ENCODE assay signal across 13 mouse cellular contexts in genomic region chr6:86420491-86420890, GRCm38 (mm10). TPM values are rescaled to one million over a fixed set of nuclear protein-coding genes. Genes with fewer than 3 reads are reported as not detected.
A peak's percentile ranks its signal among the peaks of the same experiment; 100 is the strongest.
DNase-seq lines count a peak whose midpoint lies in the region; ATAC-seq and TF ChIP-seq lines count a peak whose summit lies in the region.
"Had no signal": no experiment of that assay in that cellular context is flagged by ENCODE, and none has a peak within 500 bp of the region (broad histone marks: within the 10 kb centered on the region; RNA-seq: fewer than 3 reads in every experiment).

No protein-coding gene starts in this region.

- DNase-seq in gastrocnemius, adult 2 months: no peak
- no peak for DNase-seq in gastrocnemius, postnatal 4 days (ENCODE audit: low spot score in 2 of 2)
- DNase-seq in neural tube, embryonic 11.5 days (ENCODE audit: low spot score): peak; percentile 45
- DNase-seq in embryo, embryonic 10.5 days (ENCODE audit: low spot score): peak; percentile 54
- no peak for DNase-seq in thymus, postnatal 10 days (ENCODE audit: low spot score in 2 of 2)
- DNase-seq in forebrain, embryonic 14.5 days (ENCODE audit: low spot score): no peak
- DNase-seq: cerebellum, postnatal 25 days; gastrocnemius, postnatal 25 days; kidney, adult 18-20 months; liver, embryonic 13.5 days had no signal

- intact Hi-C loops in gastrocnemius, adult 2 months (cut with DNase I): no loop called here

- peak; percentile 43 for TF ChIP-seq CTCF in gastrocnemius, adult 2 months (IDR thresholded peaks at IDR 0.05)
- TF ChIP-seq CTCF in small intestine, adult 2 months (IDR thresholded peaks at IDR 0.05; ENCODE audit: extremely low read depth, insufficient read length, insufficient replicate concordance, low read depth, low read length): peak; percentile 33; the same call in 1 of the 2 replicates

- 79% methylated on average over 6 of the region's 6 CpGs for whole genome bisulfite sequencing in neural tube, embryonic 11.5 days
- WGBS in neural tube, embryonic 15.5 days: 74% methylated on average over 6 of the region's 6 CpGs
- WGBS in small intestine, adult 2 months: 82% methylated on average over 6 of the region's 6 CpGs
- 73% methylated on average over 6 of the region's 6 CpGs for WGBS in forebrain, embryonic 14.5 days

- H3K27me3 ChIP-seq in neural tube, embryonic 11.5 days (ENCODE audit: control insufficient read depth, insufficient read depth, low read length): no peaks in the 10 kb centered on the region
- no peaks in the 10 kb centered on the region for H3K27me3 ChIP-seq in neural tube, embryonic 15.5 days (replicated peaks)
- H3K27me3 ChIP-seq in small intestine, adult 2 months (ENCODE audit: control insufficient read depth, insufficient read depth, low read length): no peaks in the 10 kb centered on the region
- no peaks in the 10 kb centered on the region for H3K27me3 ChIP-seq in forebrain, embryonic 14.5 days (replicated peaks; ENCODE audit: control insufficient read depth, insufficient read depth, low read length)
- H3K27me3 ChIP-seq: liver, embryonic 13.5 days had no signal

- H3K9ac ChIP-seq in neural tube, embryonic 11.5 days (ENCODE audit: low read length): no peak overlapping the region
- H3K9ac ChIP-seq in neural tube, embryonic 15.5 days (replicated peaks): no peak overlapping the region
- H3K9ac ChIP-seq in forebrain, embryonic 14.5 days (ENCODE audit: low read length): no peak overlapping the region
- H3K9ac ChIP-seq: liver, embryonic 13.5 days had no signal

- H3K36me3 ChIP-seq in neural tube, embryonic 11.5 days (ENCODE audit: control insufficient read depth, insufficient read depth, low read length): peaks cover 13% of the 10 kb centered on the region
- H3K36me3 ChIP-seq in neural tube, embryonic 15.5 days: peaks cover 75% of the 10 kb centered on the region
- H3K36me3 ChIP-seq in small intestine, adult 2 months (ENCODE audit: control insufficient read depth, insufficient read depth, low read length): peaks cover 55% of the 10 kb centered on the region
- H3K36me3 ChIP-seq in forebrain, embryonic 14.5 days (ENCODE audit: control insufficient read depth, insufficient read depth, low read length): peaks cover 82% of the 10 kb centered on the region

- H3K27ac ChIP-seq in gastrocnemius, adult 2 months: no peak overlapping the region
- H3K27ac ChIP-seq in neural tube, embryonic 11.5 days (ENCODE audit: low read depth, low read length): no peak overlapping the region
- no peak overlapping the region for H3K27ac ChIP-seq in neural tube, embryonic 15.5 days (replicated peaks)
- no peak overlapping the region for H3K27ac ChIP-seq in small intestine, adult 2 months (ENCODE audit: insufficient read depth, low read depth, low read length)
- H3K27ac ChIP-seq in forebrain, embryonic 14.5 days (ENCODE audit: low read depth, low read length): no peak overlapping the region
- H3K27ac ChIP-seq: liver, embryonic 13.5 days had no signal

- TF ChIP-seq POLR2A in small intestine, adult 2 months (IDR thresholded peaks at IDR 0.05; ENCODE audit: low read depth, low read length): no peak

- no peak overlapping the region for H3K4me2 ChIP-seq in neural tube, embryonic 11.5 days (ENCODE audit: low read depth)
- H3K4me2 ChIP-seq in neural tube, embryonic 15.5 days: no peak overlapping the region
- H3K4me2 ChIP-seq in forebrain, embryonic 14.5 days (ENCODE audit: low read length): no peak overlapping the region
- H3K4me2 ChIP-seq: liver, embryonic 13.5 days had no signal

- no peaks in the 10 kb centered on the region for H3K4me1 ChIP-seq in neural tube, embryonic 11.5 days (ENCODE audit: control insufficient read depth, insufficient read depth, low read length)
- no peaks in the 10 kb centered on the region for H3K4me1 ChIP-seq in neural tube, embryonic 15.5 days
- no peaks in the 10 kb centered on the region for H3K4me1 ChIP-seq in small intestine, adult 2 months (ENCODE audit: control insufficient read depth, insufficient read depth, insufficient read length, low read length)
- no peaks in the 10 kb centered on the region for H3K4me1 ChIP-seq in forebrain, embryonic 14.5 days (ENCODE audit: control insufficient read depth, insufficient read depth, low read length)
- H3K4me1 ChIP-seq: liver, embryonic 13.5 days had no signal

- H3K9me3 ChIP-seq in neural tube, embryonic 11.5 days (ENCODE audit: control insufficient read depth, low read length): no peaks in the 10 kb centered on the region
- H3K9me3 ChIP-seq in neural tube, embryonic 15.5 days (replicated peaks): no peaks in the 10 kb centered on the region
- no peaks in the 10 kb centered on the region for H3K9me3 ChIP-seq in forebrain, embryonic 14.5 days (replicated peaks; ENCODE audit: control insufficient read depth, low read length)
- H3K9me3 ChIP-seq: G1E; liver, embryonic 13.5 days had no signal

- ATAC-seq in neural tube, embryonic 11.5 days (ENCODE audit: insufficient read depth, low FRiP score, low TSS enrichment): no peak
- no peak for ATAC-seq in neural tube, embryonic 15.5 days (ENCODE audit: low FRiP score)
- ATAC-seq in forebrain, embryonic 14.5 days: no peak

- H3K4me3 ChIP-seq in gastrocnemius, adult 2 months: no peak overlapping the region
- H3K4me3 ChIP-seq in neural tube, embryonic 11.5 days (ENCODE audit: low read depth, low read length): no peak overlapping the region
- H3K4me3 ChIP-seq in neural tube, embryonic 15.5 days (replicated peaks): no peak overlapping the region
- H3K4me3 ChIP-seq in small intestine, adult 2 months (ENCODE audit: low read depth, low read length): no peak overlapping the region
- no peak overlapping the region for H3K4me3 ChIP-seq in forebrain, embryonic 14.5 days (ENCODE audit: low read depth, low read length)
- H3K4me3 ChIP-seq: liver, embryonic 13.5 days had no signal

RNA-seq across cellular contexts. Expression of gene Gm44790, which starts 6.0 kb away (rescaled TPM):
- under 1 TPM in 1 of 2 experiments, not detected in 1; 0.53 TPM for total RNA-seq in gastrocnemius, adult 2 months (2021)
- not detected for total RNA-seq in gastrocnemius, postnatal 4 days (2021)
- not detected in 2 replicates for polyA plus RNA-seq in neural tube, embryonic 11.5 days (2014; fragmentation: Nextera tagmentation; extraction: Ambion mirVana)
- not detected in 2 replicates for polyA plus RNA-seq in neural tube, embryonic 15.5 days (2015; fragmentation: Nextera tagmentation; extraction: Ambion mirVana)
- polyA plus RNA-seq in small intestine, adult 2 months (2012; rRNA removed): 6.5 and 9.2 TPM in 2 replicates
- 1.9 TPM in 1 of 2 replicates, not detected in the other for polyA plus RNA-seq in forebrain, embryonic 14.5 days (2014; fragmentation: Nextera tagmentation; extraction: Ambion mirVana)
- total RNA-seq: gastrocnemius, postnatal 25 days had no signal
- polyA plus RNA-seq: liver, embryonic 13.5 days had no signal

RNA-seq across cellular contexts. Expression of gene Tia1, which starts 16.5 kb away (rescaled TPM):
- total RNA-seq in gastrocnemius, adult 2 months (2021): 10 to 100 TPM; 20.7 to 22.7 TPM
- total RNA-seq in gastrocnemius, postnatal 4 days (2021): 10 to 100 TPM; 61.3 to 77.4 TPM
- polyA plus RNA-seq in neural tube, embryonic 11.5 days (2014; fragmentation: Nextera tagmentation; extraction: Ambion mirVana): 235 and 246 TPM in 2 replicates
- 275 and 303 TPM in 2 replicates for polyA plus RNA-seq in neural tube, embryonic 15.5 days (2015; fragmentation: Nextera tagmentation; extraction: Ambion mirVana)
- 3.4 and 6.8 TPM in 2 replicates for polyA plus RNA-seq in small intestine, adult 2 months (2012; rRNA removed)
- polyA plus RNA-seq in forebrain, embryonic 14.5 days (2014; fragmentation: Nextera tagmentation; extraction: Ambion mirVana): 299 and 325 TPM in 2 replicates

RNA-seq across cellular contexts. Expression of gene C87436, which starts 17.7 kb away (rescaled TPM):
- 1 to 10 TPM; 7.5 to 8.0 TPM for total RNA-seq in gastrocnemius, adult 2 months (2021)
- 10 to 100 TPM; 11.3 to 12.4 TPM for total RNA-seq in gastrocnemius, postnatal 4 days (2021)
- polyA plus RNA-seq in neural tube, embryonic 11.5 days (2014; fragmentation: Nextera tagmentation; extraction: Ambion mirVana): 21.0 and 24.1 TPM in 2 replicates
- polyA plus RNA-seq in neural tube, embryonic 15.5 days (2015; fragmentation: Nextera tagmentation; extraction: Ambion mirVana): 22.2 and 25.6 TPM in 2 replicates
- 2.4 and 4.1 TPM in 2 replicates for polyA plus RNA-seq in small intestine, adult 2 months (2012; rRNA removed)
- polyA plus RNA-seq in forebrain, embryonic 14.5 days (2014; fragmentation: Nextera tagmentation; extraction: Ambion mirVana): 33.6 and 35.2 TPM in 2 replicates

RNA-seq across cellular contexts. Expression of gene Pcyox1, which starts 23.5 kb away (rescaled TPM):
- total RNA-seq in gastrocnemius, adult 2 months (2021): 10 to 100 TPM; 49.7 to 50.8 TPM
- total RNA-seq in gastrocnemius, postnatal 4 days (2021): 10 to 100 TPM; 84.7 to 88.8 TPM
- polyA plus RNA-seq in neural tube, embryonic 11.5 days (2014; fragmentation: Nextera tagmentation; extraction: Ambion mirVana): 105 and 107 TPM in 2 replicates
- 79.8 and 89.6 TPM in 2 replicates for polyA plus RNA-seq in neural tube, embryonic 15.5 days (2015; fragmentation: Nextera tagmentation; extraction: Ambion mirVana)
- polyA plus RNA-seq in small intestine, adult 2 months (2012; rRNA removed): 8.1 and 10.0 TPM in 2 replicates
- polyA plus RNA-seq in forebrain, embryonic 14.5 days (2014; fragmentation: Nextera tagmentation; extraction: Ambion mirVana): 81.3 and 90.2 TPM in 2 replicates

RNA-seq across cellular contexts. Expression of gene Snrpg, which starts 49.4 kb away (rescaled TPM):
- total RNA-seq in gastrocnemius, adult 2 months (2021): 10 to 100 TPM; 23.3 to 37.8 TPM
- 100 to 1,000 TPM in 1 of 2 experiments, 10 to 100 TPM in 1; 97.3 to 118 TPM for total RNA-seq in gastrocnemius, postnatal 4 days (2021)
- 658 and 707 TPM in 2 replicates for polyA plus RNA-seq in neural tube, embryonic 11.5 days (2014; fragmentation: Nextera tagmentation; extraction: Ambion mirVana)
- 344 and 348 TPM in 2 replicates for polyA plus RNA-seq in neural tube, embryonic 15.5 days (2015; fragmentation: Nextera tagmentation; extraction: Ambion mirVana)
- polyA plus RNA-seq in small intestine, adult 2 months (2012; rRNA removed): 6.2 and 15.3 TPM in 2 replicates
- polyA plus RNA-seq in forebrain, embryonic 14.5 days (2014; fragmentation: Nextera tagmentation; extraction: Ambion mirVana): 554 and 764 TPM in 2 replicates

Comparison
In these comparisons a context has a peak if more than half of its experiments do, and no peak if none do; other contexts are left out.
1. DNase-seq: peak in neural tube, embryonic 11.5 days (single experiment) and embryo, embryonic 10.5 days (single experiment); none in gastrocnemius, adult 2 months (single experiment), gastrocnemius, postnatal 4 days (0 of 2), thymus, postnatal 10 days (0 of 2) and forebrain, embryonic 14.5 days (single experiment).
2. RNA of gene Tia1, which starts 16.5 kb away (polyA plus RNA-seq): 275 to 303 TPM in neural tube, embryonic 15.5 days, 299 to 325 TPM in forebrain, embryonic 14.5 days and 235 to 246 TPM in neural tube, embryonic 11.5 days; 3.4 to 6.8 TPM in small intestine, adult 2 months; every median in the first group is over 10 times any median in the second.